Mouse (Mus musculus) embryonic fibroblast, embryonic 13.5 days (primary cell): ENCODE measurements around the gene Rbm5.

ENCODE experiments used
- CTCF ChIP-seq: IDR thresholded peaks from 2 replicates; pipeline ENCODE4 v1.5.1; 2011; ENCODE audit warnings: mild to moderate bottlenecking, control low read depth, low read length, moderate library complexity, borderline replicate concordance; ENCODE audit not compliant: insufficient read depth
- POLR2A ChIP-seq: IDR thresholded peaks from 2 replicates; pipeline ENCODE4 v1.6.1; 2011; ENCODE audit warnings: low read depth, mild to moderate bottlenecking, control low read depth, low read length, moderate library complexity

DNA sequence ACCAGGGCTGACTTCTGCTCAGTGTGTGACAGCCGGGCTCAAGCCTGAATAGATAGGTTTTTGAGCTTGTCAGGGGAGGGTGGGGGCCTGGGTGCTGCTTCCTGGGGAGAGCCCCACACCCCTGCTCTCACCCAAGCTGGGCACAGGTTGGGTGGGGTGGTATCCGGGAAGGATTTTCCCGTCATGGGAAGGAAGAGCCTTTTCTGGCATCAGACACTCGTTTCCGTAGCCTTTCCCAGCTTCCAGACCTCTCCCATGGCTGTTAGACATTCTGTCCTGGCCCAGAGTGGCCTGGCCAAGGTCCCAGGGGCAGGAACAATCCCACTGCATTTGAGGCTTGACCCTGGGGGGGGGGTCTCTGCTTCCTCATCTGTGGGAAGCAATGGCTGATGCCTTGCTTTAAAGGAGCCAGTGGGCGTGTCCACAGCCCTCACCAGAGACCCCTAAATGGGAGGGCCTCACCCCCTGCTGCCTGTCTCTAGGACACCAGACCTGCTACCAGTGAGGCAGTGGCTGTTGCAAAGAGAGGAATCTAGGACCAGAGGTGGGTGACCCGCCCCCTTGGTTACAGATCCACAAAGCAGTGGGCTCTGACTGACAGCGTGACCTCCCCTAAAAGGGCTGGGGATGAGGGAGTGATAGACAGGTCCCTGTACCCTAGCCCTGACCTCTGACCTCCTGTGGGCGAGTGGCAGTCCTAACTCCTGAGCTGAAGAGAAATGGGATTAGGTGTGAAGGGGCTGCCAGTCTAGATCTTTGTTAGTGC is 73.8 kb downstream of the Rbm5 start:
- TF ChIP-seq CTCF (no peak), POLR2A (no peak)
